Mouse (Mus musculus) lung, postnatal 4 days (tissue): ENCODE data around the gene Cwh43.

Experiments
- DNase-seq, 2 experiments: peaks; one replicate each; pipeline ENCODE4 v3.0.0; 2021

The Cwh43 gene

GRCm38 (mm10) chr5:73401341-73401740, 4.5 kb upstream of the Cwh43 start:
- DNase-seq, result no peak

- DNase-seq, result no peak
Measured at GRCm38 (mm10) chr5:73402911-73403310, 3.0 kb upstream of the Cwh43 start.

GRCm38 (mm10) chr5:73403311-73404068, 2.4 kb upstream of the Cwh43 start:
- no peak for DNase-seq

- DNase-seq, result no peak
Measured at GRCm38 (mm10) chr5:73404790-73405189, 1.1 kb upstream of the Cwh43 start.

- no peak for DNase-seq
Measured at GRCm38 (mm10) chr5:73406861-73407260, 986 bp downstream of the Cwh43 start.

GRCm38 (mm10) chr5:73409970-73410369, 4.1 kb downstream of the Cwh43 start:
- DNase-seq, result no peak

GRCm38 (mm10) chr5:73411771-73412170, 5.9 kb downstream of the Cwh43 start:
- DNase-seq, result no peak

- no peak for DNase-seq
Measured at GRCm38 (mm10) chr5:73414172-73414571, 8.3 kb downstream of the Cwh43 start.

- DNase-seq, result no peak
Measured at GRCm38 (mm10) chr5:73419045-73419695, 13.3 kb downstream of the Cwh43 start.

GRCm38 (mm10) chr5:73426824-73427223, 20.9 kb downstream of the Cwh43 start:
- no peak for DNase-seq

GRCm38 (mm10) chr5:73431581-73431980, 25.7 kb downstream of the Cwh43 start:
- DNase-seq, result peak; percentile 71 to 79

GRCm38 (mm10) chr5:73432805-73433204, 26.9 kb downstream of the Cwh43 start:
- DNase-seq, result no peak

GRCm38 (mm10) chr5:73434764-73435163, 28.9 kb downstream of the Cwh43 start:
- no peak for DNase-seq

GRCm38 (mm10) chr5:73442176-73442575, 36.3 kb downstream of the Cwh43 start:
- no peak for DNase-seq

GRCm38 (mm10) chr5:73450276-73450675, 44.4 kb downstream of the Cwh43 start:
- DNase-seq, result no peak

- DNase-seq, result peak in 1 of 2 experiments; percentile 34
Measured at GRCm38 (mm10) chr5:73454502-73455306, 48.8 kb downstream of the Cwh43 start.

GRCm38 (mm10) chr5:73455307-73455687, 49.4 kb downstream of the Cwh43 start:
- no peak for DNase-seq

- peak; percentile 45 to 82 for DNase-seq
Measured at GRCm38 (mm10) chr5:73468462-73469433, 62.9 kb downstream of the Cwh43 start.

- DNase-seq, result no peak
Measured at GRCm38 (mm10) chr5:73474412-73475405, 68.8 kb downstream of the Cwh43 start.

- no peak for DNase-seq
Measured at GRCm38 (mm10) chr5:73480700-73481099, 74.8 kb downstream of the Cwh43 start, which contains the start of gene Dcun1d4. TSS of gene Dcun1d4 (plus strand) at chr5:73481000.

GRCm38 (mm10) chr5:73481401-73481800, 75.5 kb downstream of the Cwh43 start:
- no peak for DNase-seq
